Mouse (Mus musculus) kidney, adult 8-10 months (tissue): ENCODE data around the gene Myl12a.

Experiments used
- DNase-seq, 2 experiments: peaks; one replicate each; pipeline ENCODE4 v3.0.0; 2022

The Myl12a gene

DNA sequence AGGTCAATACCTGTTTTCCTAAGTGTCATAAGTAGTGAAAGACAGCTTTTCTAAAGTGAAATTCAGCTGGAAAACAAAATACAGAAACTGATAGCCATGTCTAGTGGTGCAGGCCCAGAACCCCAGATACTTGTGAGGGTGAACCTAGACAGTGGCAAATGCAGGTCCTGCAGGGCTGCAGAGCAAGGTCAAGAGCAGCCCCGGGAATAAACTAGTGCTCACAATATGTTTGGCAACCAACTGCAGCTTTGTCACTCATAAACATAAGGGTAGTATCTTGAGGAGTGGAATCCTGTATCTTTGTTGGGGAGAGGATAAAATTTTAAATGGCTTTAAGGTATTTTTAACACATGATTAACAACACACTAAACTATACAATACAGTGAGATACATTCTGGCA is 7.1 kb upstream of the Myl12a start:
- no peak for DNase-seq

DNA sequence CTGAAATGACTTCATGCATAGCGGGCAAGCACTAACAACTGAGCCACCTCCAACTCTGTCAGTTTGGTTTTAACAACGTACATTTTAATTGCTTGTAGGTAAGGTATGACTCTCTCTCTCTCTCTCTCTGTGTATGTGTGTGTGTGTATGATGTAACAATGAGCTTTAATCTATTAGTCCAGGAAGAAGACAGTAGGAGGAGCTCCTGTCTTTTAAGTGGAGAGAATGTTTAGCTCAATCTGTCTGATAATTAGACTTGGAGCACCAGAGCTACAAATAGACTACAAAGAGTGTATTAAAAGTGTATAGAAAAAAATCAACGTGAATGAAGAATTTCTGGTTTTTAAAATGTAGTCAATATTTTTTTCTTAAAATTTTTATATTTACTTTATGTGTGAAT is 6.0 kb upstream of the Myl12a start:
- DNase-seq: no peak

DNA sequence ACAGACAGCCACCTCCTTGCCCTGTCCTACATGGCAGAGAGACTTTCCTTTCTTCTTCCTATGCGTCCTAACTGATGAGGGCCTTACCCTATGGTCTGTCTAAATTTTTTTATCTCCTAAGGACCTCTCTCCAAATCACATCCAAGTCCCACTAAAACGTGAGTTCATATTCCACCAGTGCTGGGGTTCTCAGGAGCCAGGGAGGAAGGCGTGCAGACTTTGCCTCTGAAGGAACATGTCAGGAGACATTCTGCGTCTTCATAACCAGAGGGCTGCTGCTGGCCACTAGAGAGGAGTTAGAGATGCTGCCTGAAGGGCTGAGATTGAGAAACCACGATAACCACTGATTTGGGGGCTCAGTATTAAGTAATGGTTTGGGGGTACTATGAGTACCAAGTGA is 4.3 kb upstream of the Myl12a start:
- no peak for DNase-seq

DNA sequence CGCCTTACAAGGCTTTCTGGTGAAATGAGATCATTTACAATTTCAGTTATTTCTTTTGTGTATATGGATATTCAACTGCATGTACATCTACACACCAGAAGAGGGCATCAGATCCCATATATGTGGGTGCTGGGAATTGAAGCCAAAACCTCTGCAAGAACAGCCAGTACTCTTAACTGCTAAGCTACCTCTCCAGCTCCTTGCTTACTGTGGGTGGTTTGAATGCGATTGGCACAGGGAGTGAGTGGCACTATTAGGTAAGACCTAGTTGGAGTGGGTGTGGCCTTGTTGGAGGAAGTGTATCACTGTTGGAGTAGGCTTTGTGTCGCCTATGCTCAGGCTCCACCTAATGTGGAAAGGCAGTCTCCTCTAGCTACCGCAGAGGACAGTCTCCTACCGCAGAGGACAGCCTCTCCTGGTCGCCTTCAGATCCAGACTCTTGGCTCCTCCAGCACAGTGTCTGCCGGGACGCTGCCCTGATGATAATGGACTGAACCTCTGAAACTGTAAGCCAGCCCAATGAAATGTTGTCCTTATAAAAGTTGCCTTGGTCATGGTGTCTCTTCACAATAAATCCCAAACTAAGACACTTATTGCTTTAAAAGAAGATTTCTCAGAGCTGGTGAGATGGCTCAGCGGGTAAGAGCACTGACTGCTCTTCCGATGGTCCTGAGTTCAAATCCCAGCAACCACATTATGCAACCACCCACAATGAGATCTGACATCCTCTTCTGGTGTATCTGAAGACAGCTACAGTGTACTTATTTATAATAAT is 1.7 kb upstream of the Myl12a start:
- DNase-seq: no peak

DNA sequence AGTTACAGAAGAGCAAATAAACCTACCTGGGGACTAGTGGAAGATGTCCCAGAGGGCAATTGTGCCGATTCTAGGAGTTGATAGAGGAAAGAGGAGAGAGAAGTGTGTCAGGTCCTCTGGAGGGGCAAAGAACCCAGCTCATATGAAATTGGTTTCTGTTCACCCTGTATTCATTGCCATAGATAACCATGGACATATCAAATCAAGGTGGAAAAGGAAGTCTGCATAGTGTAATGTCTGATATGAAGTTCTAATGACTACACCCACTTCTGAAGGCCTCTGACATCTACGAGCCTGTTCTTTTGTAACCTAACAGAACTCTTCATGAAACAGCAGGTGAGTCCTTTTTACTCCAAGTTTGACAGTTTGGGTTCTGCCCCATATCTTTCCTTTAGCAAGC is 1.0 kb upstream of the Myl12a start:
- DNase-seq: no peak

DNA sequence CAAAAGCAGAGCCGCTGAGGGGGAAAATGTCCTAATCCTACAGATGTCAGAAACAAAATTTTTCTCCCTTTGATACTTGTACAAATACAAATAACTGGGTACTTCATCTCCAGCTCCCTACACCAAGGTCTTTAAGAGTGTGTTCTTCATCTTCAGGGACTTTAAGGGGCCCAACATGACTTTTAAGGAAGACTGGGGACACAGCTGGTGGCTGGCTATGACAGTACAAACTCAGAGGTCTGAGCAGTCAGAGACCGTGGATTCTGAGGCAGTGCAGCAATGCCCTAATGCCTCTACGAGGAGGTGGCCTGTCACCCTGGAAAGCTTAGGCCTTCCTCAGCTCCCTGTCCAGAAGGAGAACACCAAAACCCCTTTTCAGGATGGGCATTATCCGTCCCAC is 434 bp upstream of the Myl12a start:
- DNase-seq: no peak

DNA sequence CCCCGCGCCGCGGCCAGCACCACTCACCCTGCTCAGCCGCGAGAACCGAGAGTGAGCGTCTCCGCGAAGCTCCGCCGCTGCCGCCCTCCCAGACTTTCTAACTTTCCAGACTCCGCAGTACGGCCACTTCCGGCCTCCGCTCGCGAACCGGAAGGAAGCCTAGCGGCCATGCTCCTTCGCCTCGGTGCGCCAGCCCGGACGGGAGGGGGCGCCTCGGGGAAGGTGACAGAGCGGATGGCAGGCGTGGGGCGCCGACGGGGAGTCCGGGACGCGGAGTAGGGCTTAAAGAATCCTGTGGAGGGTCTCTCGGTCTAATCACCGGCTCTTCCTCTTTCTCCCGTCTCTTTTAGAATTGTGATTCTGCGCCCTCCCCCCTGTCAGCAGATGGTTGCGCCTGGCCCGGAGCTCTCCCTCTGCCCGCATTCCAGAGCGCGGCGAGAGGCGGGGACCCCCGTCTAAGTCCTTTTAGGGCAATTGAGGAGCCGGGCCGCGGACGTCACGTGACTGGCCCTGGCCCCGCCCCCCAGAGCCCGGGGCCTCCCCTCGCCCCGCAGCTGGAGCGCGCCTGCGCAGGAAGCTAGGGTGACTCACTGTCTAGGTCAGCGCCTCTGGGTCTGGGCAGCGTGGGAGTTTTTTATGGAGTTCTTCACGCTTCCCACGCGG is 466 bp downstream of the Myl12a start, which contains the start of gene Myom1:
Gene Myom1, plus strand, starts transcription at position 553 of the 663 bp plus-strand sequence.
- DNase-seq: peak; percentile 99

DNA sequence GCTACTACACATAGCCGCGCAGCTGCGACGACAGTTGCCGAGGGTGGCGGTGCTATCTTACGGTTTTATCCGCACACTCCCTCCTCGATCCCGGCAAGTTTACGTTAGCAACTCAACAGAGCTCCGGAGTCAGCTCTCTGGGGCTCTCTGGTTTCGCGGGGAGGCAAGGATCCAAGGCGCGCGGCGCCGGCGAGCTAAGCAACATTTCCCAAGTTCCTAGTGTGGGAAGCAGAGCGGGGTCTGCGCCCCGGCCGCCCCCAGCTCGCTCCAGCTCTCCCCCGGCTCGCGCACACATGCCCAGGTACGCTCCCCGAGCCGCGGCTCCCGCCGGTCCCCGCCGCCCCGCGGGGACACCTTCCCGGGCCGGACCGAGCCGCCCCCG is 988 bp downstream of the Myl12a start:
- DNase-seq: peak in 1 of 2 experiments; percentile 52

DNA sequence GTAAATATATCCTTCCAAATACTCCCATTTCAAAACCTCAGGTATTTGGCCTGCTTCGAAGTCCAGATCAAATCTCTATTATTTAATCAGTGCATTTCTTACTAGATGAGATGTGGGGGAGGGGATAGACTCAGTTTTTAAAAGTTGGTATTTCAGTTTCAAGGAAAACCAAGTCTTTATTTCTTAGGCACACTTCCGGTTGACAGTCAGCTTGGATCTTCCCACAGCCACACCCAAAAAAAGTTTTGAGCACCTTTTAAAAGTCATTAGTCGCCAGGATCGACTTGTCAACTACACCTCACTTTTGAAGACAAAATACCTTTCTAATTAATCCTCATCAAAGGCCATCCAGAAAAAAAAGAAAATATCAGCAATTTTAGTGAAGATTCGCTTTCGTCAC is 1.6 kb downstream of the Myl12a start:
- DNase-seq: no peak

DNA sequence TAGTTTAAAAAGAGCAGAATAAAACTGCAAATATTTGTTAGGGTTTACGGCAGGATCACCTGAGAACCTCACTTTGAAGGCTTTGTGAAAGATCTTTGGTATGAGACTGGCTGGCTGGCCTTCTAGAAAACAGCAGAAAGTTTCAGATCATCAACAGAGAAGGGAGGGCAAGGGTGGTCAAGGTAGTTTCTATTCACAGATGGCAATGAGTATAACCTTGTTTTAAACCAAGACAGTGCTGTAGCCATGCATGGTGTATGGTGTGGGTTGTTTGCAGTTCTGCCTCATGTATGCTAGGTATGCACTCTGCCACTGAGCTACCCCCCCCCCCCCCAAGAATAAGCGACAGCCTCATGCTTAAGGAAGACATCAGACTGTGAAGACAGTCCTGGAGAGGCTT is 2.4 kb downstream of the Myl12a start:
- no peak for DNase-seq

DNA sequence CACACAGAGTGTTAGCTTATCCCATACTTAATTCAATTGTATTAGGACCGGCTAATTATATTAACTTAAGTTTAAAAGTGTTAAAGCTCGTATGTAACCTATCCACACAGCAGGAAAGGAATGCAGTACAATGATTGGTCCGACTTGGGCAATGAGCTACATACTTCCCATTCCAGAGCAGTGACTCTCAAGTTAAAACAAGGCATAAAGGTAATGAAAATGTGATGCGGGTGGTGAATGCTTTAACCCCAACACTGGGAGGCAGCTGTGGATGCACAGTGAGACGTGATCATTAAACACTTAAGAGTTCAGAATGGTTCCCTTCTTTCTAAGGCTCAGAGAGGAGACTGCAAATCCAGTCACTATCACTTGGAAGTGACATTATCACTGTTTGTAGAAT is 3.5 kb downstream of the Myl12a start:
- peak in 1 of 2 experiments; percentile 69 for DNase-seq

DNA sequence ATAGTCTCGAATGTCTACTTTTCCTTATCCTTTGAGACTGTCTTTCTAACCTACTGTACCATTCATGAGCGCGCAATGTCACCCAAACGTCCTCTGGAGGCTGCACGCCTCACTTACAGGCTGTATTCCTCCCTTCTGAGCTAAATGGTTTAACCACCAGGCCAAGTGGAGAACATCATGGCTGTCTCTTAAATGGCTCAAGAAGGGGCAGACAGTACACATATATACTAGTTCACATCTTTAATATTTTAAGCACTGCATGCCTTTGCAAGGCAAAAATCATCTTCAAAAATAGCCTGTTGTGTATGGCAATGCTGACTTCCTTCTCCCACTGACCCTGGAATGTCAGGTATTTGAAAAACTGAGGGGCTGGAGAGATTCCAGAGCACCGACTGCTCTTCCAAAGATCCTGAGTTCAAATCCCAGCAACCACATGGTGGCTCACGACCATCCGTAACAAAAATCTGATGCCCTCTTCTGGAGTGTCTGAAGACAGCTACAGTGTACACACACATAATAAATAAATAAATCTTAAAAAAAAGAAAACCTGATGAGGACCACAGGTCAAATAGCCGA is 4.2 kb downstream of the Myl12a start:
- no peak for DNase-seq

DNA sequence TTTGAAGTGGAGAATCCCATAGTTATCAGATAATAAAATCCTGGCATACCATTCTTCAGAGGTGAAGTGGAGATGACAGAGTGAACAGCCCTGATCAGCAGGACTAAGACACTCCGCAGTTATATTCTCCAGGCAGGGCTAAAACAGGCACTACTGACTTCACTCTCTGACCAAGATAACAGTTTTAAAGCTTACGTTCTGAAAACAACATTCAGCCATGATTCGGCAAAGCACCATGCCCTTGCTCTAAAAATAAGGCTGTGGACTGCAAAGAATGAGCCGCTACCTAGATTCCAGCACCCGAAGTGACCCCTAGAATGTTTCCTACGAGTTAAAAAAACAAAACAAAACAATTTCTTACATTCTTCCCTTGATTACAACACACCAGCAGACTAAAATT is 4.8 kb downstream of the Myl12a start:
- DNase-seq: no peak

DNA sequence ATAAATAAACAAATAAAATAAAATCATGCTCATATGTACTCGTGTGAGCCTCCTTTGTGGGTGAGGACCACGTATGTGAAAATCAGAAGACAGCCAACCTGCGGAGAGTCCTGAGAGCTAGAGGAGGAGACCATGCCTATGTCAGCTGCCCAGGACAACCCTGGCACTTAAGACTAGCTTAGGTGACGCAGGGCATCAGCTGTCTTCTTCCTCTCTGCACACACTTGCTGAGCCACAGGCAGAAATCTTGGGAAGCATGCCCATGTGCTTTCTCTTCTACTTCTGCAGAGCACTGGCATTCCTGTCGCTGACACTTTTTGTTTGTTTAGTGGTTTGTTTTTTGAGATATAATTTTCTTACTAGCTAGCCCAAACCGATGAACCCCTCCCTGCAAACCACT is 7.1 kb downstream of the Myl12a start:
- DNase-seq: no peak

DNA sequence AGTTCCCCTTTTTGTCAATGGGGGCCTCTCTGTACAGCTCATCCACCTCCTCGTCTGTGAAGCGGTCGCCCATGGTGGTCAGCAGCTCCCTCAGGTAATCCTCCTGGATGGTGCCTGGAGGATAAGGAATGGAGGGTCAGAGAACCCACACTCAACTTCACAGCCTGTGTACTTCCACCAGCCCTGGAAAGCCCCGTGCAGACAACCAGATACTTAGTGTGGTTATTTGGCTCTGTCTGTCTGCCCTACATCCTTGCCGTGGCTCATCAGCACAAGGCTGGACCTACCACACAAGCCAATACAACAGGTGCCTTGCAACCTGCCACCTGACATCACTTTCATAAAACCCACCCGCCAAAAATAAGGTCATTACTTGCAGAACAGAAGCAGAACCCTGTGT is 8.0 kb downstream of the Myl12a start:
- no peak for DNase-seq

DNA sequence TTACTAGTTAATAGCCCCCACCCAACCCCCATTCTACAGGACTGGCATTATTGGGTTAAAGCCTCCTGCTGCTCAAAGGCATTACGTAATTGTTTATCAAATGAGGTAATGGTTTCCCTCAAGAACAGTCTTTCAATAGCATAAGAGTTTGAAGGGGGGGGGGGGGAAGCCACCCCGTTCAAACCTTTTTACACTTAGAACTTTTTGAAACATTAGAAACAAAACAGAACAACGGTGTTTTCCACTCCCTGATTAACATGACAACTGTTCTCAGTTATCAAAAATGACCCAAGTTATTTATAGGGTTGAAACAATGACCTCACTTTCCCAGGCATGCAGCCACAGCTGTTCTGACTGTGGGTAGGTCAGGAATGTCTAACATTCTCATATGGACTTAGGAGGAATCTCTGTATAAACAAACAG is 9.3 kb downstream of the Myl12a start:
- no peak for DNase-seq

DNA sequence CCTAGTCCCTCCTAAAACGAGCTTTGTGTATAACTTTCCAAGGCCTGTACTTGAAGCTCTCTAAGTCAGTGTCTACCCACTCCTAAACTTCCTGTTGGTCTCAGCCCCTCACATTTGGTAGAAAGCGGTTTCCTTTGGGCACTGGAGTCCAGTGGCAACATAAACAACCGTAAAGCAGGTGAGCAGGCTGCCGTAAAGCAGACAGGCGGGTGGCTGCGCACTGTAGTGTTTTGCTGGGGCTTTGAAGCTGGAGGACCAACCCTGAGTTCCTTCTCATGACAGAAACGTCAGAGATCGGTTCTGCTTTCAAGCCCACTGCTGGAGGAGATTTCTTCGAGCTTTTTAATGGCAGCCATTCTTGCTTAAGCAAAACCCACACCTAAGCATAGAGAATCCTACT is 10.0 kb downstream of the Myl12a start:
- no peak for DNase-seq

DNA sequence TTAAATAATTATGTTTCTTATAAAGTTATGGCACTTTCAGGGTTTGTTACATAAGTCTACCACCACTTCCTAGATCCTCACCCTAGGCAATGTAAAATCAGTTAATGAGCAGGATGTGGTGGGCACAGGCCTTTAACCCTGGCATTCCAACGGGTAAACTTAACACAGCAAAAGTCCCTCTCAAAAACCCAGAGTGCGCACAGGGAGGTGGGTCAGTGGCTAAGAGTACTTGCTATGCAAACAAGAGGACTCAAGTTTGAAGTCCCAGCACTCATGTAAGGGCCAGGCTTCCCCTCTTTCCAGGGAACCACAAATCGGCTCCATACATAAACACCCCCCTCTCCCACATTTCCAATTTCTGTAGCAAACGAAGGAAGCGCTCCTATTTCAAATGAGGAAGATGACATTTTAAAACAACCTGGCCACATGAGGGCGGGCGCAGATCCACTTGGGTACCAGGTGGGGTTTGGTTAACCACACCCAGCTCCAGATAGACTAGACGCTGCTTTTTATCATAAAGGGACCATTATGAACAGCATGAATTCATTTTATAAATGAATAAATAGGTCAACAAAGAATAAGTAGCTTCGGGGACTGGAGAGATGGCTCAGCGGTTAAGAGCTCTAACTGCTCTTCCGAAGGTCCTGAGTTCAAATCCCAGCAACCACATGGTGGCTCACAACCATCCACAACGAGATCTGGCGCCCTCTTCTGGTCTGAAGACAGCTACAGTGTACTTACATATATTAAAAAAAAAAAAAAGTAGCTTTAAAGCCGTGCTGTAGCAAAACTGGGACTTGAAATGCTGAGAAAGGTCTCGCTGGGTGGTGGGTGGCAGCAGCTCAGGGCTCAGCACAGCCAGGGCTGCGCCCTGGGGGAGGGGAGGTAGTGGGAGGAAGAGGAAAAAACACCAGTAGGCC is 10.7 kb downstream of the Myl12a start:
- DNase-seq: no peak

DNA sequence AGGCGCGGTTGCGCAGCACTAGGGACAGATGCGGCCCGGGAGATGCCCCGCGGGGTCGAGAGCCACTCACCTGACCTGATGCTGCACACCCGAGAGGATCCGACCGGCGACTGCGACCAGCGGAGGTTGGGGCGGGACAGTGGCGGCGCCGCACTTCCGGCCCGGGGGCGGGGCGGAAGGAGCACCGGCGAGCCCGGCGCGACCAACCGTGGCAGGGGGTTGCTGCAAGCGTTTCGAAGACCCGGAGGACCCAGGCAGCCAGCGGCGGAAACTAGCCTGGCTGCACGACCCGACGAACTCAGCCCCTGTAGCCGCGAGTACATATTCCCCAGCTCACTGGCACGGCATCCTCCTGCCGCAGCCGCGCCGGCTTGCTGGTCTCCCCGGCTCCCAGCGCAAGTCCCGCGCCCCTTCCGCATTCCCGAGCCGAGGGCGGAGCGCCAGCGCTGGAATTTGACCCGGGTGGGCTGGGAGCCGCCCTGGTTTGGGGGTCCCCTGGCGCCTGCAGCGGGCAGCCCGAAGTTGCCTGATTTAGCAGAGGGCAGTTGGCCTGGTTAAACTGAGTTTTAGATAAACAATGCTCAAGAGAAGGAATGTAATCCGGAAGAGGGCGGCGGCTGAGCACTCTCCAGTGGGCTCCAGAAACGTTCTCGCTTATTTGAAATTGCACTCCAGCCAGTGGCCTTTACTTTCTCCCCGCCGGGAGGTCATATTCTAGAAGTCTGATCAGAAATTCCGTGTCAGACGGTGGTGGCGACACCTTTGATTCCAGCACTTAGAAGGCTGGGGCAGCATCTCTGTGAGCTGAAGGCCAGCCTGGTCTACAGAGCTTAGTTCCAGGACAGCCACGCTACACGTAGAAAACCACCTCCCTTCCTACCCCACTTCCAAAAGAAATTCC is 12.0 kb downstream of the Myl12a start:
- peak; percentile 81 for DNase-seq

DNA sequence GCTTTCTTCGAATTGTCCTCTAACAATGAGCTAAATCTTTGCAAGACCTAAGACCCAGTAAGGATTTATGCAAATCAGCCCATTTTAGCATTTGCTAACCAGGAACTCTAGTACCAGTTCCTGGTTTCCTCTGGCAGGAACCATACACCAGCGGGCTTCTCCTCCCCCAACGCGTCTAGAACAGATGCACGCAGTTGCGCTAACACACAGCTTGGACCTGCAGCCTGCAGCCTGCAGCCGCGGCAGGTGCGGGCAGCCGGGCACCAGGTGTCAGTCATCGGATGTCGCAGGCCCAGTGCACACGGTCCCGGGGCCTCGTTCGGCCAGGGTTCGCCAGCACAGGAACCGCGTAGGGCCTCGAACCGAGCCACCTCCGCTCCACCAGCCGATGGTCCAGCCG is 12.7 kb downstream of the Myl12a start:
- no peak for DNase-seq

DNA sequence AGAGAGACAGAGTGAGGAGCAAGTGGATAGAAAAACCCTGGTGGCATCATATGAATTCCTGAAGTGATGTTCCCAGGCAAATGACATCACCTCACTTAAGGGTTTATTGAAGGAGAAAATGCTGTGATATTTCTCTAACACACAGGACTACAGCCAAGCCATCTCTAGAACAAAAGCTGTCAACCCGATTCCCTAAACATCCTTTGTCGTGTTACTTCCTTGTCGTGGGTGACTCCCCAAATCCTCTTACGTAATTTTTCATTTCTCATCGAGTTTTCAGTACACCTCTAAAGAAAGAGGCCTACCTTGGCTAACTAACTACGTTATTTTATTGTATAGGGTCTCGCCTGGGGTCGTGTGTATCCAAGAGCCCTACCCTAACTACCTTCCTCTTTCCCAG is 13.2 kb downstream of the Myl12a start:
- DNase-seq: no peak

DNA sequence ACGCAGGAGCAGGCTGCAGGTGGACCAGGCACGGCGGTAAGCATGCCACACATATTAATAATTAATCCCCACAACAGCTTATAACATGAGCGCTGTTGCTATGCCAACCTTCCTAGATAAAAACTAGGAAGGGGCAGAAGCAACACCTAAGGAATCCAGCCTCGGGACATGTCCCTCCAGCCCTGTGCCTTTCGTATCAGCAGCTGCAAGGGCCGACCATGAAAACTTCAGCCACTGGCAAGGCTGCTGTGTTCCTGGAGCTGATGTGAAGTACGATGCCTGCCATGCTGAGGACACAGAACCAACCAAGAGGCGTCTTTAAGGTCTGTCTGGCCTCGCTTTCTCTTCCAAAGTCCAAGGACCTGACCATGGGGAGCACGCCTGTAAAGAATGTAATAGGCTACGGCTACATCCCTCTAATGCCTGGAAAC is 14.3 kb downstream of the Myl12a start:
- peak in 1 of 2 experiments; percentile 43 for DNase-seq
